Mouse (Mus musculus): Measurements from ENCODE around the gene Rpl35. TPM values are rescaled to one million over a fixed set of nuclear protein-coding genes. Genes with fewer than 3 reads are reported as not detected.
A peak's percentile ranks its signal among the peaks of the same experiment; 100 is the strongest.

The Rpl35 gene
- total RNA-seq, 2 experiments from 2014 or later: 442 to 451 TPM

- DNase-seq (ENCODE audit: low spot score in 2 of 2): peak; percentile 55 to 57
These were observed 52.1 kb downstream of the Rpl35 start for GRCm38 (mm10) chr2:38953152-38953883.

Other genes starting within 250 kb of the Rpl35 start
- gene Nr6a1, start 77.9 kb downstream of the Rpl35 start, total RNA-seq (2021): 1 to 10 TPM; 6.7 to 8.5 TPM
- 10 to 100 TPM in 1 of 2 experiments, 1 to 10 TPM in 1; 6.3 to 12.2 TPM for gene Olfml2a, start 73.6 kb downstream of the Rpl35 start, total RNA-seq (2021)
- under 1 TPM; 0.53 to 0.61 TPM for gene Wdr38, start 8.1 kb downstream of the Rpl35 start, total RNA-seq (2021)
- 10 to 100 TPM; 82.3 to 82.5 TPM for gene Arpc5l, start 276 bp downstream of the Rpl35 start, total RNA-seq (2021)
- gene Golga1, start 59.9 kb upstream of the Rpl35 start, total RNA-seq (2021): 10 to 100 TPM; 23.9 to 24.1 TPM
- gene Scai, start 185.1 kb upstream of the Rpl35 start, total RNA-seq (2021): 1 to 10 TPM; 5.5 to 6.2 TPM
- gene Ppp6c, start 220.8 kb upstream of the Rpl35 start, total RNA-seq (2021): 100 to 1,000 TPM in 1 of 2 experiments, 10 to 100 TPM in 1; 94.5 to 103 TPM

Measured in adrenal gland, adult 18-20 months (tissue).